Mouse (Mus musculus) testis, adult 2 months (tissue): ENCODE results near the gene Kank1.

Experiments
- CTCF ChIP-seq: fragments of 200-500 bp; IDR thresholded peaks from 2 replicates; pipeline ENCODE4 v1.5.1; 2012; ENCODE audit warnings: low read depth, mild to moderate bottlenecking, inconsistent platforms, low read length, moderate library complexity; ENCODE audit not compliant: control insufficient read depth, insufficient read depth, insufficient replicate concordance
- POLR2A ChIP-seq: fragments of 200-500 bp; IDR thresholded peaks from 2 replicates; pipeline ENCODE4 v1.6.1; 2012; ENCODE audit warnings: low read depth, mild to moderate bottlenecking, inconsistent platforms, low read length, moderate library complexity; ENCODE audit not compliant: control insufficient read depth

DNA sequence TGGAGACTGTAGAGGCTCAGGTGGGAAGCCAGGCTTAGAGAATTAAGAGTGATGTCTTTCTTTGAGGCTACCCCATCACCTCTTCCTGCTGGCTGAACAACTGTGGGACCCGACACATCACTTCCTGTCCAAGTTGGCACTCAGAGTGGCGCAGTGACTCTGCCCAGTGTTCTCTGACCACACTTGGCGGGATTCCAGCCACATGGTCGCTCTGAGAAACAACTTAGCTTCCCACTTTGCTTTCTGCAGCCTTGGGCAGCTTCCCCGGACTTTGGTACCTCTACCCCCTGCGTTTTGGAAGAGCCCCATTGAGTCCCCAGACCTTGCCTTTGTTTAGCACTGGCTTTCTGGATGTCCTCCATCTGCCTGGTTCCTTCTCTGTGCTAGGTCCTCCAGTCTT lies 31.8 kb downstream of the Kank1 start:
- TF ChIP-seq CTCF: no peak
- no peak for TF ChIP-seq POLR2A
